Mouse (Mus musculus) layer of hippocampus, adult 18-20 months (tissue): ENCODE results near the gene Ankrd65. TPM values are rescaled to one million over a fixed set of nuclear protein-coding genes. Genes with fewer than 3 reads are reported as not detected.
"Not testable (repeated sequence)": the region's sequence is repeated elsewhere in the genome, so short reads cannot be mapped to it uniquely, and the experiment has no call there.

Experiments
- DNase-seq, 2 experiments: peaks; one replicate each; pipeline ENCODE4 v3.0.0; 2022; ENCODE audit warnings: low spot score in 2 of 2
- long read RNA-seq: library from polyadenylated mRNA; stranded (forward); transcript quantifications from one replicate; pipeline ENCODE4 v2.0.0, GENCODE M21; 2021
- total RNA-seq, 2 experiments: library from RNA; stranded (reverse); gene quantifications; 2 replicates each; pipeline ENCODE4 v1.2.3; 2021

Gene Ankrd65
- not detected for total RNA-seq
- long read RNA-seq: 0 reads

DNA sequence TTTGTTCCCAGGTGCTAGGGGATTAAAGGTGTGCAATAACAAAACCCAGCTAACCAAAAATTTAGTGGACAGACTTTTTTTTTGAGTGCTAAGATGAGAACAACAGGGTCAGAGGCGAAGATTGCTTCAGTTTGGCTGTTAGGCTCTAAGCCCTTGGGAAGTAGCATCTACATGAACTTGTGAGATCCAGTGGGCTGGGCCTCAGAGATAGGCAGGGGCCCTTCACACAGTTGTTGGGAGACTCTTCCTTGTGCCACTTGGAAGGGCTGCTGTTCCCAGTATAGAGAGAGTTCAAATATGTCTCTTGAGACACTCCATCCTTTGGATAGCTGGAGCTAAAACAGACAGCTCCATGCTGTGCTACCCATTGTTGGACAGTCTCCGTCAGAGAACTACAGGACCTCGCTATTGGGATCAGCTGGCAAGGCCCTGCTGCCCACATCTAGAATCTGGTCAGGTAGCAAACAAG lies at the start of gene Ankrd65:
TSS of gene Ankrd65 (plus strand) at position 419 of the 469 bp plus-strand sequence.
- no peak for DNase-seq

DNA sequence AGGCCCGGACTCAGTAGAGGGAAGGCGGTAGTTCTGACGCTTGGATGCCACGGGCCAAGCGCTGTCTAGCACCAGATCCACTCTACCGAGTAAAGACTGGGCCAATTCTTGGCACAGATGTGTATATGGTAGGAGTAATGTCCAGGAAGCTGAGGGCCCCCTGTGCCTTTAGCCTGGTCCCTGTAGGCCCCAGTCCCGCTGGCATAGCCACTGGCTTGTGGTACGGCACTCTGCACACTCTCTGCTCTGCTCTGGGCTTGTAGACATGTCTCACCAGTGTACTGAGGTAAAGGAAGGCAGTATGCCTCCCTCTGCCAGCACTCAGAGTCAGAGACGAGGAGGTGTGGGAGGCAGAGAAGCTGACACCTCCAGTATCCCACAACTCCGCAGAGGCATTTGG lies 49.6 kb upstream of the Ankrd65 start:
- DNase-seq: not testable (repeated sequence)

DNA sequence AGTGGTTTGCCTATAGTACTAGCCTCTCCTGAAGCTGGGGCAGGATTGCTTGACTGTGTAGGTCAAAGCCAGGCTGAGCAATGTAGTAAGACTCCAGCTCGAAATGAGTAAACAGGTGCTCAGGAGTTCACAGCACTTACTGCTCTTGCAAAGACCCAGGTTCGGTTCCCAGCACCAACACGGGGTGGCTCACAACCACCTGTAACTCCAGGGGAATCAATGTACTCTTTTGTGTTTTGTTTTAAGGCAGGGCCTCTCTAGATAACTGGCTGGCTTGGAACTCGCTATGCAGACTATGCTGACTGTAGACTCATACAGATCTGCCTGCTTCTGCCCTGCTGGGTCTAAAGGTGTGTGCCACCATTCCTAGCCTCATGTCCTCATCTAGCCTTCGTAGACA lies 47.6 kb upstream of the Ankrd65 start:
- no peak for DNase-seq

DNA sequence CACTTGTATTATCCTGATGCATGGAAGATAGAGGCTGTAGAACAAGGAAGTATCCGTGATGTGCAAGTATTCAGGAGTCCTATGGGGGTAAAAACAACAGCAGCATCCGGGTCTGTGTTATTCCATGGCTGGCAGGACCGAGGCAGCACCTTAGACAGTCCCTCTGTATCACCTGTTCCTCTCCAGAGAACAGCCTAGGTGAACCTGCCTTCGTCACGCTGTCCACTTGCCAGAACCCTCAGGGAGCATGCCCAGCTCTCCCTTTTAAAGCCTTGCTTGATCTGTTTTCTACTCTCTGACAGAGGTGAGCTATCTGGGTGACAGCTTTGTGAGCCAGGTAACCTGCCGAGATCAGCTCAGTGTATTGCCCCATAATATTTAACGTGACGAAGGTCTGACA lies 45.8 kb upstream of the Ankrd65 start:
- no peak for DNase-seq

DNA sequence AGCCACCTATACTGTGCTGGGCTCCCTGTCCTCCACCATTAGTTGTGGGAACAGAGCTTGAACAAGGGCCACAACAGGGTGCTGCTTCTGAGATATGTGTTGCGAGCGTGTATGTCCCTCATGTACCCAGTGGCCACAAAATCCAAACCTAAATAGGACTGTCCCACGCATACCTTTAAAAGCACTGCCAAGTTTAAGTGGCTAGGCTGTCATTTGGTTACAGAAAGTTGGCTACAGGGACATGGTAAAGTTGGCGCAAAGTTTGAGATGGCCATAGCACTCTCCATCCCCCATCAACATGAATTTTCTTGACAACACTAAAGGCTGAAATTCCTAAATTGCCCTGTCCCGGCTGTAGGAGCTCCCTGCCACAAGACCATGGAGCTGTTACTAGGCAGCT lies 45.1 kb upstream of the Ankrd65 start:
- DNase-seq: no peak

DNA sequence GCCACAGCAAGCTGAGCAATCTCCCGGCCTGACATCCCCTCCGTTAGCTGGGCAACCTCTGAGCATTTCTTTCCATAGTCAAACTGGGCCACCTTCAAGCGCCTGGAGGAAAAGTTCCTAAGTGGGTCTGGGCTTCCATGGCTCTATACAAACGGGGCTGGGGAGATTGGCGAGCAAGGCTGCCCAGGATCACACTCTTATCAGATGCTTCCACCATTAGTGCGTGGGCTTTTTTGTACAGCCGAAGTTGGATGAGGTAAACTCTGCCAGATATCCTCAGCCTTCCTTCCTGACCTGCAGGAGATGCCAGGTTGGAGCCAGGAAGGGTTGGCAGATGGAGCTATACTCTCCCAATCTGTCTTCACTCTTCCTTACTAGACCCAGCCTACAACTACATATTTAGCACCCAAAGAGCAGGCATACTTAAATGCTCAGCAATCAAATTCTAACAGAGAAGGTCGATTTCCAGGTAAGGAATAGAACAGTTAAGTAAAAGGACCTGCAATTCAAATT lies 44.1 kb upstream of the Ankrd65 start:
- no peak for DNase-seq

DNA sequence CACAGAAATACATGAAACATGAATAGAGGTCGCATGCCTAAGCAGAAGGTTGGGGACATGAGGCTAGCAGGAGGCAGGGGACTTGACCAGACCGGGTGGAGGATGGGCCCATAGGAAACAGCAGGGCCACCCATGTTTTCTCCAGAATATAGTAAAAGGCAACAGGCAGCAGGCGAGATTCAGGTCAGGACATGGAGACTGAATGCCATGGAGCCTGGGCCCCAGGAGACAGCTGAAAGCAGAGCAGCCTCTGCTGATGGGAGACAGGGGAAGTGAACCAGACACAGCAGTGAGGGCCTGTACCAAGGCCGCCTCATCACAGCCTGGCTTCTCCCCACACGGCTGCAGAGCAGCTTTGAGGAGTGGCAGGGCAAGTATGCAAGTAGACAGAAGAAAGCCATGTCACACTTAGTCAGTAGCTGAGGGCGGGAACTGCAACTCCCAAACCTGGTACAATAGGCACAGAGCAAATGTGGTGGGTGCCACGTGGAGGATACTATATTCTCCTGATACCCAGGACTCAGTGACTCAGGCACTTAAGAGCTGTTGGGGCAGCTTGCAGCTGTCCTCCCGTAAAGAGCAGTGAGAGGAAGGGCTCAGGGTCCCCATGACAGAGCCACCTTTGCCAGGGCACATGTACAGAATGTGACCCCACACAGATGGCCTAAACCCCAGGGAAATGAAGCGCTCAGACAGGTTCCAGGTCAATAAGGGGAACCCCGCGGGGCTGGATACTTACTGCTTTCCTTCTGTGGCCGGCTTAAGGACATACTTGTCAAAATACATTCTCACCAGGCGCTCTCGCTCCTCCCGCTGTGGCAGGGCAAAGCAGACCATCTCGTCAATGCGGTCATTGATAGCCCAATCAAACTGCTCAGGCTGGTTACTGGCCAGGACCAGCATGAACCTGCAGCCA lies 43.4 kb upstream of the Ankrd65 start:
- DNase-seq: no peak

DNA sequence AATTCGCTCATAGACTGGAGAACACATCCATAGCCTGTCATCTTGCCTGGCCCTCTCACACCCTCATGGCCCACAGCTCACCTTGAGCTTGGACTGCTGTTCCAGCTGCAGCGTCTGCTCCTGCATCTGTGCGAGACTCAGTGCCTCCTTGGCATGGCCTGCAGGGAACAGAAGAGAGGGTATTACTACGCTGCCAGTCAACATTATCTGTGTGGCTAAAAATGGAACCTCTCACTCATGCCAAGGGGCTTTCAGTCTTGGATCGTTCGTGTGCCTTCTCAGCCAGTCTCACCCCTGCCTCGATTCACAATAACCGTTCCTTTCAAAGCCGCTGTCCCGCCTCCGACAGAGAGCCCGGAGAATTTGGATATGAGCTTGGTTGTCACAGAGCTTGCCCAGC lies 33.2 kb upstream of the Ankrd65 start:
- DNase-seq: no peak

DNA sequence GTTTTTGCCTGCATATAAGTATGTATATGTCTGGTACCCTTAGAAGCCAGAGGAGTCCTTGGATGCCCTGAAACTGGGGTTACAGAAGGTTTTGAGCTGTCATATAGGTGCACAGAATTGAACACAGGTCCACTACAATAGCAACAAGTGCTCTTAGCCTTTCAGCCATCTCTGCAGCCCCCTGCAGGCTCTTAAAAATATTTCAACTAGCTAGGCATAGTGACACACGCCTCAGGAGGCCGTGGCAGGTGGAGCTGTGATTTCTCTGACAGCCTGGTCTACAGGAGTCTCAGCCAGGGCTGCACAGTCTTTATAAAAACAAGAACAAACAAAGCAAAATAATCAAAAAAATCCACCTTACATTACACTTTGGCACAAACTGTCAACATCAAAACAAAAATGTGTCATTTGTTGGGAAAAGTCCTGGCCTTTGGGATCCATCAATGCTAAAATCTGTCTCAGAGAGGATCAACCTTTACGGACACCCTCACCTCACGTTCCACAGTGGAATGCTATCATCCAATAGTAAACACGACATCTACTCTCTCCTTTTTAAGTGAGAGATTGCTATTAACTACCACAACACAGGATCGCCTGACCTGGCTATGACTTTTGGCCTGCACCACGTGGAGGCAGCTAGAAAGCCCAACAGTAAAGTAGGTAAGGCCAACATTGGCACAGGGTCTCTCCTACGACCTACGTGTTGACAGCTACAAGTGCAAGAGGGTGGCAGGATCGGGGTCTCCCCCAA lies 30.2 kb upstream of the Ankrd65 start:
- DNase-seq: no peak

DNA sequence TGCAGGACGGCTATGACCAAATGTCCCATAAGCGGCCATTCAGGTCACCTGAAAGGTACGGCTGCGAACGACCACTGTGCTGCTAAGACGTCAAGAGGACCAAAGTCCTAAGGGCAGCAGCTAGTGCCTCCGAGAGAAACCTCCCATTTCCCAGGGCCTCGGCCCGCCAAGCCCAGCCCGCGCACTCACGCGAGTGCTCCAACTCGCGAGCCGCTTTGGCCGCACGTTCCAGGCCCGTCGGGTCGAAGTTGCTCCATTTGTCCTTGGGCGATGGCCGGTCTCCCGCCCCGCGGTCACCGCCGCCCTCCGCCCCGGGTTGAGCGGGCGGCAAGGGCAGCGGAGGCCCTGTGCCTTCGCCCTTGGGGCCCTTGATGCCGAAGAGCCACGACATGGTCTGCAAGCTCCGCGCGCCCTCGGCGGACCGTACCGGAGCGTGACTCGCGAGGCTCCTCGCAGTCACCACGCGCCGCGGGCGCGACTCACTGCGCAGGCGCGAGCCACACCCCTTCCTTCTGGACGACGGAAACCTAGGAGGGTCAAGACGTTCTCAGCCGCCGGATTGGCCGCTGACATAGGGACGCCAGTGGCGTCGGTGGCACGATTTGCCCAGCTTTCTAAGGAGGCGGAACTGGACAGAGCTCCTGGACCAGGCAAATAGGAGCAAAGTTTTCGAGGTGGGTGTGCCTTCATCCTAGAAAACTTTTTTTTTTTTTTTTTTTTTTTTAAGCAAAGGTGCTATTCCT lies 29.5 kb upstream of the Ankrd65 start, which contains the start of gene Atad3a:
TSS of gene Atad3a (minus strand) at position 481 of the 743 bp plus-strand sequence.
- DNase-seq: peak; percentile 95 to 98

DNA sequence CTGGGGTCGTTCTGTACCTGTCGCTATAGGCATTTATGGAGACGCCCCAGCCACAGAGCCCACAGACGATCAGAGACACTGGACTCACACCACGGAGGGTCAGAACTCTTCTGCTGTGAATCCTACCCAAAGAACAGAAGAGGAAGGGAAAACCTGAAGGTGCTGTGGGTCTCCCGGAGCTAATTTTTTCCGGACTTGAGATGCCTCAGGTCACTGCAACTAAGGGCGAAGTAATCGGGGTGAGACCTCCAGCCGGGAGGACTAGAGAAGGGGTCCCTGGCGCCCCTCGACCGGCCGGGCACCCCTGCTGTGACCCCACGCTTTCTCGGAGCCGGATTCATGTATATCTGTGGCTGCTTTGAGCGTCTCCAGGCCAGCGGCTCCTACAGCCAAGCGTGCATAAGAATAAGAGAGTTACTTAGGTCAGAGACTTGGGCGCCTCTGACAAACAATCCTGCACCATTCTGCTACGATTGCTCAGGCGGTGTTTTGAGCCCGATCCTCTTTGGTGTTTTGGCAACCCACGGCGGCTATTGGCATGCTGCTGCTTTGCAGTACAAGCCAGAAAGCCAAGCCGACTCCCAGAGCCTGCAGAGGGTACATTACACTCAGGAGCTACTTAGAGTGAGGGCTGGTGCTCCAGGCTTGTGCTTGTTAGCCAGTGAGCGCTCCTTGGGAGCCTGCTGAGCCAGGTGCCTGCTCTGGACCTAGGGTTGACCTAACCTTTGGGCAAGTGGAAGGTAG lies 28.7 kb upstream of the Ankrd65 start:
- DNase-seq: no peak

DNA sequence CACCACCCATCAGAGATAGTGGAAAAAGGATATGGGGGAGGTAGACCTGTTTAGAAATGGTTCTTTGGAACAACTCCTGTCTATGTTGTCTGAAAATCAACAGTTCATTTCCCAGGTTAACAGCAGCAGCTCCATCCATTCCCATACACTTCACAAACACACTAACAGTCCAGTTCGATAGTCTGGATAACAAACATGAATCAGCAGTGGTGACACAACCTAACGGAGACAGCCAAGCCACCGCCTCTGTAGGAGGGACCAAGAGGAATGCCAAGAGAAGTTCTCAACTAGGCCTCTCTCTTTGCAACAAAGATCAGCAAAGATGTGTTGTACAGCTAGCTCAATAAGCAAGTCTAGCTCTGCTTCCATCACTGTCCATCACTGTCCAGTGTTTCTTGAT lies 27.9 kb upstream of the Ankrd65 start:
- no peak for DNase-seq

DNA sequence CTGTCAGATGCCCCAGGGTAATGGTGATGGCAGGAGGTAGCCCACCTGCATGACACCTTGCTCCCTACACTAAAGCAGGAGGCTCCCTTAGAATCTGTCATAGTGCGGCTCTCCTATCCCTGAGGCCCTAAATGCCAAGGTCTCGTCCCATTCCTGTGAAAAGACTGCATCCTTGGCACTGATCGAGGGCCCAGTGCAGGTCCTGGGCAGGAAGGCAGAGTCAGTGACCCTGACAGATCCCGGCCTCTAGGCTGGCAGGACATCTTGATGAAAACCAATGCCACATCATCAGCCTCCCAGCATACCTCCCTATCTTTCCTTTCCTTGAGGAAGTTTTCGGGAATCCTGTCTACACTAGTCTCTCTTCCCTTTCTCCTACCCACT lies 20.8 kb upstream of the Ankrd65 start:
- DNase-seq: no peak

DNA sequence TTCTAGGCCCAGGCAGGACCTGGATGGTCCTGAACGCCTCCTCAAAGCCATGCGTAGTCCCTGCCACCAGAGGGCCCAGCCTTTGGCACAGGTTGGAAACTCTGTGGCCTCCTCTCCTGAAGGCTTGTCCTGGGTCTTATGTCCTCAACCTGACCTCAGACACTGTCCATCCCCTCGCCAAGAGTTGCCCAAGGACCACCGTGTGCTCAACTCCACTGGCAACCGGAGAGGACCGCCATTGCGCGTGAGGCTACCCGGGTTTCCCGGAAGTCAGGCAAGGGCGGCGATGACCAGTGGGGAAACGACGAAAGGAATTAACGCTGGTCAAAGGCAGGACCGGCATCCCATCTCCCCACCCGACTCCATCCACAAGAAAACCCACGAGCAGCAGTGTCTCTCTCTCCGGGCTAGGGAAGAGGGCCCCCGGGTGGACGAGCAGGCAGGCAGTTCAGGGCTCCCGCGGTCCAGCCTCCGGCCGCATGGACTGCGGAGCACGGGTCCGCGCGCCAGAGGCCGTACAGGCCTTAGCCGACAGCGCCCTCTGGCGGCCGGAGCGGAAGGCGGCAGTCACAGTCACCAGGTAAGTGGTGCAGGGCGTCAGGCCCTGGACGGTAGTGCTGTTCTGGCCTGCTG lies 20.2 kb upstream of the Ankrd65 start:
- peak; percentile 80 to 93 for DNase-seq

DNA sequence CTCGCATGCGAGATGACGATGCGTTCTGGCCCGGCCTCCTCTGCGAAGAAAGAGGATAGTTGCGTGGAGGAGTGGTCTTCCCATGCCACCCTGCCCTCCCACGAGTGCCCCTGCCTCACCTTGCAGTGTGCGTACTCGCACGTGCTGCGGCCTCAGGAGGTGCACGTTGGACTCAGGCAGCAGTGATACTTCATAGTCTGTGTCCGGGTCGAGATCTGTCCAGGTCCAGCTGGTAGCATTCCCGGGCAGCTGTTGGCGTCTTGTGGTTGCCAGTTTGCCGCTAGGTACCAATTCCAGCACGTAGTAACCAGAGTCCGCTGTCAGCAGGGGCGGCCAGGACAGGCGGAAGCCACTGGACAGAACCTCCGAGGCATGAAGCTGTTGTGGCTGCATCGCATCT lies 19.6 kb upstream of the Ankrd65 start:
- no peak for DNase-seq

DNA sequence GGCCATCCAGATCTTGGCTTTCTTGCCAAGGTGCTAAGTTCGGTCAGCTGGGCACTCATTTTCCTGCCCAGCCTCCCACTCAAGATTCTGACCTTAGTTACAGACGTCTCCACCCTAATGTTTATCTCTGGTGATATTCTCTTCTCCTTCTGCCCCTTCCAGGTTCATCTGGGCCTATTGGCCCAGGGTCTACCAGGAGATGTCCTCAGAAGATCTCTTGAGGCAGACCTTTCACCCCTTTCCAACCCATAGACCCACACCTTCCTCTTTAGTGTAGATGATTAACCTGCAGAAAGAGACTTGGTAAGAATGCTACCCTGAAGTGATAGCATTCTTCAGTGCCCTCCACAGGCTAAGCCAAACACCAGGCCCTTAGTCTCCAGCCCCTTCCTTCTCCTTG lies 18.5 kb upstream of the Ankrd65 start:
- no peak for DNase-seq

DNA sequence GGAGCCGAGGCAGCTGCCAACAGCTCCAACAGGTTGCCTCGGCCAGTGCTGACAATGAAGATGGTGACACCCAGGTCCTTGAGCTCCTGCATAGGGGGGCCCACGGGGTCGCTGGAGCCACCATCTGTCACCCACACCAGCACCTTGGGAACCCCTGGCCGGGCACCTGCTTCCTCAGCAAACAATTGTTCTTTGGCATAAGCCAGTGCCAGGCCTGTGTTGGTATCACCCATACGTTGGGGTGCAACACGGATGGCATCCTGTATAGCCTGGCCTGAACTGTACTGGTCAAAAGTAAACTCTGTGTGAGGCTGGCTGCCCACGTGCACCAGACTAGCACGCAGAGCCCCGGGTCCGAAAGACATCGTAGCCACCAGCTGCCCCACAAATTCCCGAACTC lies 17.5 kb upstream of the Ankrd65 start:
- no peak for DNase-seq

DNA sequence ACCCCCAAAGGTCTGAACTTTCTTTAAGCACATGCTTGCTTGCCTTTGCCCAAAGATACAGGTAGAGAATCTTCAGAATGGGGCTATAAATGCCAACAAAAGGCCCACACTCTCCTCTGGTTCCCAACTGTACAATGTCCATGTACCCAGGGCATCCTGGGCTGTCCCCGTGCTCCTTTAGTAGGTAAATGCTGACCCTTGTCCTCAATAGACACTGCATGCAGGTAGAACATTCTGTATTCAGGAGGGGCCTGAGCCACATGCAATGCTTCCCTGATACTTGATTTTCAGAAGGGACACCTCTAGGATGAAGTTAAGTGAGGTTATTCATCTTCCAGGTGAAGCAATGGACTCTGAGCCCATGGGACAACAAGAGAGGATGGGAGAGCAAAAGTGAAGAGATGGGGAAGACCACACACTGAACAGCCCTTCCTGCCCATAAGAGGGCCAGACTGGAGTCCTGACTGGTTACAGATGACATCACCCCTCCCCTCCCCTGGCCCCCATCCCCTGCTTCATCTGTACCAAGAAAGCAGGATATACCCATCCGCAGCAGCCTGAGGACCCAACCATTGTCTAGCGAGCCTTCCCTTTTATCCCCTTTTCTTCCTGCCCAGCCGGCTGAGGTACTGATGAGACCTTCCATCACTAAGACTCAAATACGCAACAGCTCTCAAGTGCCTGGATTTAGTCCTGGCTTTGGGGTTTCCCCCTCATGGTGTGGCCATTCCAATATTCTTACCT lies 16.7 kb upstream of the Ankrd65 start:
- no peak for DNase-seq

DNA sequence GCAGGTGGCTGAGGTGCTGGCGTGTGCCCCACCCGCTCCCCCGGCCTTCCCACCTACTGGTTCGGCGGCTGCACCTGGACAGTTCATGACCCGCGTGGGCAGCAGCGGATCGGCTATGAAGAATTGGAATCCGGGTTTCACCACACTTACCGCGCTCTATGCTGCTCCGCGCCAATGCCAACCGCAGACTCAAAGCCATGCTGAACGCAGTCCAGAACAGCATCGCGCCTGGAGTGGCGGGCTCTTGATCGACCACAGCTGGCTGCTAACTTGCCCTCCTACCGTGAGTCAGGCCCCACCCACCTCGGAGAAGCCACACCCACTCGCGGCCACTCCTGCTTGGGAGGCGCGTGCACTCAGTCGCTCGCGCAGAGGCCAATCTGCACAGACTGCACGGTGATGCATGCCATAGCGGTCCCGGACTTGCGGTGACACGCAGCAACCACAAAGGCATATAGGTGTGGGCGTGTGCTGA lies 15.9 kb upstream of the Ankrd65 start, which contains the start of gene Vwa1:
TSS of gene Vwa1 (minus strand) at position 419 of the 475 bp plus-strand sequence.
- DNase-seq: peak; percentile 79 to 83
